Mouse (Mus musculus) adrenal gland, postnatal 36 days (tissue): ENCODE data around the gene Gm36210. TPM values are rescaled to one million over a fixed set of nuclear protein-coding genes. Genes with fewer than 3 reads are reported as not detected.

ENCODE experiments used
- total RNA-seq, 2 experiments: library from RNA; stranded (reverse); gene quantifications; 2 replicates each; pipeline ENCODE4 v1.2.3; 2021

Gene Gm36210
- total RNA-seq, 2 experiments from 2014 or later, result not detected

Other genes with a start within 250 kb of the Gm36210 start
- 10 to 100 TPM; 82.6 to 89.5 TPM for gene Ppp6r1, start 247.5 kb downstream of the Gm36210 start, total RNA-seq
- 10 to 100 TPM; 47.8 to 50.7 TPM for gene Hspbp1, start 221.4 kb downstream of the Gm36210 start, total RNA-seq
- 1 to 10 TPM; 6.6 to 8.0 TPM for gene Brsk1, start 215.9 kb downstream of the Gm36210 start, total RNA-seq
- under 1 TPM; 0.16 to 0.43 TPM for gene Tmem150b, start 181.3 kb downstream of the Gm36210 start, total RNA-seq
- gene Kmt5c, start 166.4 kb downstream of the Gm36210 start, total RNA-seq, result 10 to 100 TPM; 30.5 to 34.6 TPM
- gene Cox6b2, start 153.4 kb downstream of the Gm36210 start, total RNA-seq, result 1 to 10 TPM; 7.5 to 7.8 TPM
- gene Fam71e2, start 135.2 kb downstream of the Gm36210 start, total RNA-seq, result not detected
- gene Il11, start 123.7 kb downstream of the Gm36210 start, total RNA-seq, result under 1 TPM; 0.13 to 0.56 TPM
- gene Tmem190, start 123.6 kb downstream of the Gm36210 start, total RNA-seq, result not detected
- gene Tmem238, start 116.9 kb downstream of the Gm36210 start, total RNA-seq, result 10 to 100 TPM in 1 of 2 experiments, 1 to 10 TPM in 1; 8.2 to 15.0 TPM
- gene Rpl28, start 113.6 kb downstream of the Gm36210 start, total RNA-seq, result 1,000 to 10,000 TPM in 1 of 2 experiments, 100 to 1,000 TPM in 1; 989 to 1,001 TPM
- gene Ube2s, start 93.9 kb downstream of the Gm36210 start, total RNA-seq, result 100 to 1,000 TPM; 123 to 125 TPM
- under 1 TPM; 0.86 to 0.93 TPM for gene Shisa7, start 61.8 kb downstream of the Gm36210 start, total RNA-seq
- gene Isoc2b, start 36.3 kb downstream of the Gm36210 start, total RNA-seq, result 10 to 100 TPM in 1 of 2 experiments, 1 to 10 TPM in 1; 9.2 to 23.4 TPM
- 10 to 100 TPM; 23.5 to 47.3 TPM for gene Isoc2a, start 29.4 kb downstream of the Gm36210 start, total RNA-seq
- 10 to 100 TPM; 13.7 to 15.5 TPM for gene Zfp628, start 8.7 kb upstream of the Gm36210 start, total RNA-seq
- gene Nat14, start 15.5 kb upstream of the Gm36210 start, total RNA-seq, result 10 to 100 TPM in 1 of 2 experiments, 1 to 10 TPM in 1; 7.1 to 11.5 TPM
- gene Ssc5d, start 19.3 kb upstream of the Gm36210 start, total RNA-seq, result 1 to 10 TPM; 1.7 to 2.7 TPM
- under 1 TPM; 0.36 to 0.89 TPM for gene Sbk2, start 57.9 kb upstream of the Gm36210 start, total RNA-seq
- gene Sbk3, start 64.7 kb upstream of the Gm36210 start, total RNA-seq, result under 1 TPM; 0.23 to 0.50 TPM
- gene Zfp579, start 89.6 kb upstream of the Gm36210 start, total RNA-seq, result 10 to 100 TPM; 16.5 to 16.8 TPM
- gene Zfp524, start 107.9 kb upstream of the Gm36210 start, total RNA-seq, result 10 to 100 TPM in 1 of 2 experiments, 1 to 10 TPM in 1; 8.7 to 14.0 TPM
- gene Fiz1, start 108.2 kb upstream of the Gm36210 start, total RNA-seq, result 10 to 100 TPM; 23.5 to 31.5 TPM
- gene Gm44973, start 109.0 kb upstream of the Gm36210 start, total RNA-seq, result not detected
- 10 to 100 TPM; 22.1 to 24.1 TPM for gene Zfp865, start 113.9 kb upstream of the Gm36210 start, total RNA-seq
- 1 to 10 TPM in 1 of 2 experiments, under 1 TPM in 1; 0.96 to 1.4 TPM for gene Ccdc106, start 114.0 kb upstream of the Gm36210 start, total RNA-seq
- not detected for gene 4632433K11Rik, start 127.6 kb upstream of the Gm36210 start, total RNA-seq
- 1 to 10 TPM; 3.8 to 4.5 TPM for gene Zfp784, start 131.9 kb upstream of the Gm36210 start, total RNA-seq
- gene Zfp580, start 145.0 kb upstream of the Gm36210 start, total RNA-seq, result 1 to 10 TPM; 6.4 to 9.3 TPM
- 100 to 1,000 TPM; 143 to 180 TPM for gene U2af2, start 155.6 kb upstream of the Gm36210 start, total RNA-seq
- 100 to 1,000 TPM; 146 to 155 TPM for gene Epn1, start 173.7 kb upstream of the Gm36210 start, total RNA-seq
- gene Rfpl4, start 210.4 kb upstream of the Gm36210 start, total RNA-seq, result under 1 TPM in 1 of 2 experiments, not detected in 1; 0.56 TPM
- 1 to 10 TPM; 1.3 to 1.4 TPM for gene Rasl2-9, start 219.4 kb upstream of the Gm36210 start, total RNA-seq
- not detected for gene Vmn1r55, start 243.2 kb upstream of the Gm36210 start, total RNA-seq